Mouse (Mus musculus) kidney, embryonic 16.5 days (tissue): ENCODE data around the gene Mef2b. TPM values are rescaled to one million over a fixed set of nuclear protein-coding genes. Genes with fewer than 3 reads are reported as not detected.

ENCODE experiments used
- ATAC-seq: fragments of 200-750 bp; cut with Nextera tagmentation; 2 replicates; pipeline ENCODE4 v1.8.0; 2017; ENCODE audit warnings: moderate TSS enrichment; ENCODE audit not compliant: low FRiP score, low TSS enrichment
- H3K27ac ChIP-seq: fragments of 300-500 bp; sonication (generic); 2 replicates; pipeline ENCODE4 v1.5.1; 2014; ENCODE audit warnings: low read length
- H3K27me3 ChIP-seq: fragments of 300-500 bp; sonication (generic); 2 replicates; pipeline ENCODE4 v1.6.1; 2014; ENCODE audit warnings: low read length, control low read depth, mixed read lengths; ENCODE audit not compliant: insufficient read depth
- H3K36me3 ChIP-seq: fragments of 300-500 bp; sonication (generic); 2 replicates; pipeline ENCODE4 v1.6.1; 2014; ENCODE audit warnings: low read length, control low read depth, mixed read lengths; ENCODE audit not compliant: insufficient read depth
- H3K4me1 ChIP-seq: fragments of 300-500 bp; sonication (generic); 2 replicates; pipeline ENCODE4 v1.6.1; 2014; ENCODE audit warnings: low read length, control low read depth, mixed read lengths; ENCODE audit not compliant: insufficient read depth
- H3K4me2 ChIP-seq: fragments of 300-500 bp; sonication (generic); replicated peaks from 2 replicates; pipeline ENCODE4 v1.6.1; 2014; ENCODE audit warnings: low read depth, low read length
- H3K4me3 ChIP-seq: fragments of 300-500 bp; sonication (generic); 2 replicates; pipeline ENCODE4 v1.5.1; 2014; ENCODE audit warnings: mild to moderate bottlenecking, low read length
- H3K9ac ChIP-seq: fragments of 300-500 bp; sonication (generic); replicated peaks from 2 replicates; pipeline ENCODE4 v1.6.1; 2014; ENCODE audit warnings: low read length
- H3K9me3 ChIP-seq: fragments of 300-500 bp; sonication (generic); 2 replicates; pipeline ENCODE4 v1.6.1; 2016; ENCODE audit warnings: low read length, control low read depth
- WGBS: fragments of 180-500 bp; shearing (Covaris S2); extraction: QIAGEN DNeasy Blood & Tissue Kit; methylation state at CpG from one replicate; pipeline ENCODE4 v1.1.7; 2014; 5-methylcytosine and 5-hydroxymethylcytosine counted together
- polyA plus RNA-seq: library from polyadenylated mRNA; unstranded; fragments of >200 nt; fragmentation: Nextera tagmentation; extraction: Ambion mirVana; gene quantifications from 2 replicates; pipeline ENCODE4 v1.2.1, GENCODE M21; 2015

The Mef2b gene
- polyA plus RNA-seq, 1 experiment from 2014 or later, result 0.24 TPM

DNA sequence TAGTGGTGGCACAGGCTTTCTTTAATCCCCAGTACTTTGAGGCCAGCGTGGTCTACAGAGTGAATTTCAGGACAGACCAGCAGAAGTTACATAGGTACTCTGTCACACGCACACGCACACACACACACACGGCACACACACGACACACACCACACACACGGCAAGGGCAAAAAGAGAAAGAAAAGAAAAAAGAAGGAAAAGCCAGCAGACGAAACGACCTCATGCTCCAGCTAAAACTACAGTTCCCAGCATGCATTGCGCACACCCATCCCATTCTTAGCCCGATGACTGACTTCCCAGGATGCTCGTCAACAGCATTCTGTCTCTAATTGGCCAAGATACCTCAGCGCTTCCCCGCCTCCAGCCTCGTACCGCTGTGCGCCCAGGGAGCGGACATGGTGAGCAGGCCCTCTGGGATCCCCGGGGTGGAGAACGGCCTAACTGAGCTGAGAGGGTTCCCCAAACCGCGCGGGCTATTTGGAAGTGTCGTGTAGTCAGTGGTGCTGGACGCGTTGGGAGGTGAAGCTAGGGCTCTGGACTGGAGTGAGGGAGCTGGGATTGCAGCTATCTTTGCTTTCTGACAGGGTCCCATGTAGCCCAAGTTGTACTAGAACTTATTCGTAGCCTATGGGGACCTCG, 32.7 kb downstream of the Mef2b start, which contains the start of gene Tmem161a:
Gene Tmem161a, plus strand, starts transcription at position 314 of the 639 bp plus-strand sequence.
- Histone ChIP-seq H3K36me3 (peaks cover 7% of the 10 kb centered on the region; the same call in 1 of the 2 replicates), H3K27me3 (peaks cover 2% of the 10 kb centered on the region), H3K27ac (peak within 1 kb of the TSS; percentile 25), H3K4me2 (peak within 1 kb of the TSS; percentile 66), H3K9me3 (no peaks in the 10 kb centered on the region), H3K4me1 (peaks cover 14% of the 10 kb centered on the region; the same call in 1 of the 2 replicates), H3K9ac (peak within 1 kb of the TSS; percentile 81), H3K4me3 (peak within 1 kb of the TSS; percentile 72)
- 2% methylated on average over 27 of the region's 27 CpGs for WGBS
- peak; percentile 96 for ATAC-seq

DNA sequence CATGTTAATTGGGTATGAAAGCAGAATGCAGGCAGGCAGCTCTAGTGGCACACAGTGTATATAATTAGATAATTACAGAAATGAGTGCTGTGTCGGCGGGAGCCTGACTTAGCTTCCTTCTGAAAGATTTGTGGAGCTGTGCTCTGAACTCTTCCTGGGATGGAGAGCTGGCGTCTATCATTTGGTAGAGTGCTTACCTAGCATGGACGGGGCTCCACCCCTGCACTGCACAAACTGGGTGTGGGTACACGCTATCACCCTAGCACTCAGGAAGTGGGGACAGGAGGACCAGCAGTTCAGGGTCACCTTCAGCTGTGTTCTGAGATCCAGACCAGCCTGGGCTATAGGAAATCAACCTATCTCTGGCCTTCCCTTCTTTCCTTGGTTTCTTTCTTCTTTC, 33.8 kb downstream of the Mef2b start:
- no peak for ATAC-seq
- Histone ChIP-seq H3K9ac (no peak overlapping the region), H3K27me3 (no peaks in the 10 kb centered on the region), H3K9me3 (no peaks in the 10 kb centered on the region), H3K4me2 (0 out of 2 replicates have a peak overlapping the region, but pooled peaks have one; percentile 66), H3K36me3 (peaks cover 12% of the 10 kb centered on the region; the same call in 1 of the 2 replicates), H3K27ac (no peak overlapping the region), H3K4me1 (peaks cover 14% of the 10 kb centered on the region; the same call in 1 of the 2 replicates), H3K4me3 (no peak overlapping the region)
- 82% methylated on average over 5 of the region's 5 CpGs for WGBS

DNA sequence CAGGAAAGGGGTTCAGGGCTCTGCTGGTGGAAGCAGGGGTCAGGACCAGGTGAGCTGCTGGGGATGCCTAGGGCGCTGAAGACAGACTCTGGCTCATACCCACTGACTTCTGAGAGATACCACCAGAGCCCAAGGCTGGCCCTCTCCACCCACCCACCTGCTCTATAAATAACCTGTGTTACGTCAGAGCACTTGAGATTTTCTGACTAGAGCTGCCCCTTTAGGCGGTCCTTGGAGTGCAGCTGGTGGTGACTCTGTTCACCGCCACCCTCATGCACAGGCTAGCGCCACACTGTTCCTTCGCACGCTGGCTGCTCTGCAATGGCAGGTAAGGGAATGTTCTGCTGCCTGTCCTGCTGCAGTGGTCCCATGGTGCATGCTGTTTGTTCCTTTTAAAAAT, 34.6 kb downstream of the Mef2b start:
- peaks cover 14% of the 10 kb centered on the region; the same call in 1 of the 2 replicates for H3K4me1 ChIP-seq
- ATAC-seq, result no peak
- no peak overlapping the region for H3K27ac ChIP-seq
- no peaks in the 10 kb centered on the region for H3K27me3 ChIP-seq
- WGBS, result 83% methylated on average over 7 of the region's 7 CpGs
- H3K4me3 ChIP-seq, result no peak overlapping the region
- H3K9me3 ChIP-seq, result no peaks in the 10 kb centered on the region
- H3K4me2 ChIP-seq, result no peak overlapping the region
- peaks cover 12% of the 10 kb centered on the region; the same call in 1 of the 2 replicates for H3K36me3 ChIP-seq
- no peak overlapping the region for H3K9ac ChIP-seq

DNA sequence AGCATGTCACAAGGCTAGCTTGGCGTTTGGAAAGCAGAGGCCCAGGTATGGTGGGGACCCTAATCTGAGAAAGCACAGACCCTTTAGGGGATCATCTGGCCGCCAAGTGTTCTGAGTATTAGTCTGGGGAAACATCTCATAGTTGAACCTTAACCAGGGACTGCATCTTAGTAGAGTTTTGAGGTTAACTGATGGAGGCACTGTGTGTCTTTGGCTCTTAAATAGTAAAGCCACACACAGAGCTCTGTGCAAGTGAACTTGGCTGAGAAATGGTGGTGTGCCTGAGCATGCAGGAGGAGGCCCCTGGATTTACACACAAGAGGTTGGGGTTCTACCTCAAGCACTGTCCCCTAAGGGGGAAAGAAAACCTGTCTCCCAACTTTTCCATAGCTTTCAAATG, 38.7 kb downstream of the Mef2b start:
- Histone ChIP-seq H3K4me3 (no peak overlapping the region), H3K9ac (no peak overlapping the region), H3K4me1 (0 out of 2 replicates have a peak, but pooled peaks cover 3% of the 10 kb centered on the region), H3K9me3 (no peaks in the 10 kb centered on the region), H3K4me2 (no peak overlapping the region), H3K36me3 (peaks cover 19% of the 10 kb centered on the region; the same call in 1 of the 2 replicates), H3K27me3 (no peaks in the 10 kb centered on the region), H3K27ac (no peak overlapping the region)
- 89% methylated on average over 2 of the region's 2 CpGs for WGBS
- ATAC-seq, result no peak

DNA sequence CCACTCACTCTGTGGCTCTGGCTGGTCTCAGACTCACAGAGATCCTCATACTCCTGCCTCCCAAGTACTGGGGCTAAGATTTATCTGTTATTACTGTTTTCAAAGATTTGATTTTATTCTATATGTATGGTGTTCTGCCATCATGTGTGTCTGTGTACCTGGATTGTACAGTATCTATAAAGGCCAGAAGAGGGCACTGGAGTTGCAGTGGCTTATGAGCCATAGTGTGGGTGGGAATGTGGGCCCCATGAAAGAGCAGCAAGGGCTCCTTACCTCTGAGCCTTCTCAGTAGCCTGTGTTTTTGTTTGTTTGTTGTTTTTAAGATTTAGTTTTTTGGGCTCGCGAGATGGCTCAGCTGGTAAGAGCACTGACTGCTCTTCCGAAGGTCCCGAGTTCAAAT, 39.6 kb downstream of the Mef2b start:
- Histone ChIP-seq H3K4me3 (no peak overlapping the region), H3K4me1 (no peaks in the 10 kb centered on the region), H3K9ac (no peak overlapping the region), H3K27me3 (no peaks in the 10 kb centered on the region), H3K4me2 (no peak overlapping the region), H3K27ac (no peak overlapping the region), H3K36me3 (peaks cover 19% of the 10 kb centered on the region; the same call in 1 of the 2 replicates), H3K9me3 (no peaks in the 10 kb centered on the region)
- WGBS, result 93% methylated on average over 4 of the region's 4 CpGs
- ATAC-seq, result no peak

DNA sequence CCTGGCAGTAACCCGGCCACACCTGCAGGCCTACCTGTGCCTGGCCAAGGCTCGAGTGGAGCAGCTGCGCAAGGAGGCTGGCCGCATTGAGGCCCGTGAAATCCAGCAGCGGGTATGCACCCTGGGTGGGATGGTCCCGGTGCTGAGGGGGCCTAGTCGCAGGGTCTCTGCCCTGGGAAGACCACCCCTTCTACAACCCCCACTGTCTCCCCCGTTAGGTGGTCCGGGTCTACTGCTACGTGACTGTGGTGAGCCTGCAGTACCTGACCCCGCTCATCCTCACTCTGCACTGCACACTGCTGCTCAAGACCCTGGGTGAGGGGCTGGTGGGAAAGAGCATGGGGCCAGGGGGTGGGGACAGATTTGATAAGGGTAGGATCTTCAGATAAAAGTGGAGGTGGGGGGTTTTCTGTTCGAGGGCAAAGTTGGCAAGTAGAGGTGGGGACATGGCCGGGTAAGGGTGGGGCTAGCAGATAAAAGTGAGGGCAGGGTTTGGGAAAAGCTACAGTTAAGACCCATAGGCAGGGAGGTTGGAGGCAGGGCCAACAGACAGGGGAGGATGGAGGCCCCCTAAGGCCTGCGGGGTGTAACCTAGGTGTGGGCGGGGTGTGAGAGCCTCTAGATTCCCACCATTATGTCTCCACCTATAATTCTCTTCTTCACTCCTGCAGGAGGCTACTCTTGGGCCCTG, 41.8 kb downstream of the Mef2b start:
- H3K27me3 ChIP-seq, result no peaks in the 10 kb centered on the region
- ATAC-seq, result no peak
- no peak overlapping the region for H3K4me3 ChIP-seq
- no peaks in the 10 kb centered on the region for H3K9me3 ChIP-seq
- H3K4me1 ChIP-seq, result no peaks in the 10 kb centered on the region
- no peak overlapping the region for H3K4me2 ChIP-seq
- WGBS, result 59% methylated on average over 16 of the region's 16 CpGs
- H3K9ac ChIP-seq, result no peak overlapping the region
- no peak overlapping the region for H3K27ac ChIP-seq
- H3K36me3 ChIP-seq, result peaks cover 19% of the 10 kb centered on the region; the same call in 1 of the 2 replicates

DNA sequence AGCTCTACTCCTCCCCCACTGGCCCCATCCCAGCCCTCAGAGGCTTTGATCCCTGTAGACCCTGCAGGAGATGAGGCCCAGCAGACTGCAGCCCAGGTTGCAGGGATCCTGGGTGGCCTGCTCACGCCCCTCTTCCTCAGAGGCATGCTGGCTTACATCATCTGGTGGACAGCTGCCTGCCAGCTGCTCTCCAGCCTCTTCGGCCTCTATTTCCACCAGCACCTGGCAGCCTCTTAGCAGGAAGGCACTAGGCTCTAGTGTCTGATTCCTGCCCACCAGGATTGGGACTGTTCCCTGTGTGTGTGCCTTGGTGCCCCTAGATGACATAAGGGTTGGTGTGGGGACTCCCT, 42.4 kb downstream of the Mef2b start:
- H3K9me3 ChIP-seq, result no peaks in the 10 kb centered on the region
- no peaks in the 10 kb centered on the region for H3K27me3 ChIP-seq
- no peak overlapping the region for H3K9ac ChIP-seq
- no peak overlapping the region for H3K4me3 ChIP-seq
- WGBS, result 41% methylated on average over 2 of the region's 2 CpGs
- H3K36me3 ChIP-seq, result peaks cover 14% of the 10 kb centered on the region; the same call in 1 of the 2 replicates
- no peak for ATAC-seq
- H3K4me2 ChIP-seq, result no peak overlapping the region
- H3K4me1 ChIP-seq, result no peaks in the 10 kb centered on the region
- H3K27ac ChIP-seq, result no peak overlapping the region

DNA sequence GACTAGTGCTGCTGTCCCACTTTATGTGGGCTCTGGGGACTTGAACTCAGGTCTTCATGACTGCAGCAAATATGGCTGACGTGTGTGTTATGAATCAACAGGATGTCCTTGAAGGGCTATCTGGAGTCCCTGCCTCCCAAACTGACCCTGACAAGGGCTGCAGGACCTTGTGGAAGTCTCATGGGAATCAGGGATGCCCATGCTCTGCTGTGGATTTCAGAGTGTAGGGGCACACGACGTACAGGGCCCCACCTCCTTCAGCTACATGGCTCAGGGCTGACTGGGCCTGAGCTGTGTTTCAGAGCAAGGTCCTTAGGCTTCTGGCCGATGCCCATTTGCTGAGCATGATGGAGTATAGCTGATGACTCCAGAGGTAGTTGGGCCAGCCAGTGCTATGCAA, 43.7 kb downstream of the Mef2b start:
- Histone ChIP-seq H3K9me3 (no peaks in the 10 kb centered on the region), H3K9ac (no peak overlapping the region), H3K4me3 (no peak overlapping the region), H3K27ac (no peak overlapping the region), H3K36me3 (peaks cover 6% of the 10 kb centered on the region; the same call in 1 of the 2 replicates), H3K4me2 (no peak overlapping the region), H3K27me3 (no peaks in the 10 kb centered on the region), H3K4me1 (no peaks in the 10 kb centered on the region)
- no peak for ATAC-seq
- WGBS, result 85% methylated on average over 4 of the region's 4 CpGs

DNA sequence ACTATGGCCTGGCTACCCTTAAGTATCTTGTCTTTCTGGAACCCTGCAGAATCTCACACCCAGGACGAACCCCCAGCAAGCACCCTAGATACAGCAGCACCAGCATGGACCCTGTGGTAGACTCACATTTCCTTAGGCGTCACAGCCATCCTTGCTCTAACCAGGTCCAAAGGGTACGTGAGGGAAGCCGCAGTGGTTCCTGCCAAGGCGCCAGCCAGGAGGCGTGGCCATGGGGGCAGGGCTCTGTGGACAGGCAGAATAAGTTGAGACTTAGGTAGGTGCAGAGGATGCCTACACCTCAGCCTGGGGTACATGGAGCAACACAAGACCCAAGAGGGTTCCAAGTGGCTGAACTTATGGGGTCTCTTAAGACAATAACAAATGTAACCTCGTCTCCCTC, 49.2 kb downstream of the Mef2b start:
- WGBS, result 76% methylated on average over 7 of the region's 7 CpGs

DNA sequence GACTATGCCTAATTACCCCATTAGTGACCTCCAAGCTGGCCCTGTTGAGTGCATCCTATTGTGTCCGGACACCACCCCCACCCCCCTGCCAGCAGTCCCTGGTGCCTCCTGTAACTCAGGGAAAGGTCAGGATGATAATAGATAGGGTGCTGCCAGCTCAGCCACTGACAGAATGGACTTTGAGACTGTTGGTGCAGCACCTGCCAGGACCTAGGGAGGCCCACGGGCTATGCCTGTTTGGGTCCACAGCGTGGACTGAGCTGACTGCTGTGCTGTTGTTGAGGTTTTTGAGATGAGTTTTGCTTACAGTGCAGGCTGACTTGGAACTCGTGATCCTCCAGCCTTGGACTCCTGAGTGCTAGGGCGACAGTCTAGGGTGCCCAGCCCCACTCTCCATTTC, 53.7 kb downstream of the Mef2b start:
- no peak overlapping the region for H3K27ac ChIP-seq
- 66% methylated on average over 5 of the region's 5 CpGs for WGBS
- no peaks in the 10 kb centered on the region for H3K4me1 ChIP-seq
- H3K27me3 ChIP-seq, result no peaks in the 10 kb centered on the region
- H3K9ac ChIP-seq, result no peak overlapping the region
- H3K4me3 ChIP-seq, result no peak overlapping the region
- H3K9me3 ChIP-seq, result no peaks in the 10 kb centered on the region
- no peak overlapping the region for H3K4me2 ChIP-seq
- no peak for ATAC-seq
- H3K36me3 ChIP-seq, result no peaks in the 10 kb centered on the region

More for the DNA sequence above, 49.2 kb downstream of the Mef2b start:
- Histone ChIP-seq H3K4me2 (no peak overlapping the region), H3K27ac (no peak overlapping the region), H3K27me3 (no peaks in the 10 kb centered on the region), H3K36me3 (no peaks in the 10 kb centered on the region), H3K9me3 (no peaks in the 10 kb centered on the region), H3K4me1 (no peaks in the 10 kb centered on the region), H3K4me3 (no peak overlapping the region), H3K9ac (no peak overlapping the region)
- ATAC-seq, result peak; percentile 49; the same call in 1 of the 2 replicates
